Mouse (Mus musculus) liver, embryonic 11.5 days (tissue): ENCODE data around the gene Rsph3a. TPM values are rescaled to one million over a fixed set of nuclear protein-coding genes. Genes with fewer than 3 reads are reported as not detected.
A peak's percentile ranks its signal among the peaks of the same experiment; 100 is the strongest.
"Not testable (repeated sequence)": the region's sequence is repeated elsewhere in the genome, so short reads cannot be mapped to it uniquely, and the experiment has no call there.

ENCODE experiments used
- ATAC-seq: fragments of 200-750 bp; cut with Nextera tagmentation; replicated peaks from 2 replicates; pipeline ENCODE4 v1.8.0; 2017; ENCODE audit warnings: moderate number of reproducible peaks, mild to moderate bottlenecking, moderate TSS enrichment, moderate library complexity; ENCODE audit not compliant: low FRiP score
- DNase-seq: peaks from one replicate; pipeline ENCODE4 v3.0.0-alpha.2; 2017; ENCODE audit warnings: low spot score
- H3K27ac ChIP-seq: fragments of 300-500 bp; sonication (generic); 2 replicates; pipeline ENCODE4 v1.5.1; 2014; ENCODE audit warnings: mild to moderate bottlenecking, low read depth, low read length, control low read depth
- H3K27me3 ChIP-seq: fragments of 300-500 bp; sonication (generic); replicated peaks from 2 replicates; pipeline ENCODE4 v1.6.1; 2014; ENCODE audit warnings: low read length, mixed read lengths; ENCODE audit not compliant: control insufficient read depth, insufficient read depth
- H3K36me3 ChIP-seq: fragments of 300-500 bp; sonication (generic); 2 replicates; pipeline ENCODE4 v1.6.1; 2014; ENCODE audit warnings: mild to moderate bottlenecking, low read length, moderate library complexity, mixed read lengths; ENCODE audit not compliant: control insufficient read depth, insufficient read depth
- H3K4me1 ChIP-seq: fragments of 300-500 bp; sonication (generic); replicated peaks from 2 replicates; pipeline ENCODE4 v1.6.1; 2014; ENCODE audit warnings: low read length, mixed read lengths; ENCODE audit not compliant: control insufficient read depth, insufficient read depth
- H3K4me2 ChIP-seq: fragments of 300-500 bp; sonication (generic); 2 replicates; pipeline ENCODE4 v1.6.1; 2014; ENCODE audit warnings: mild to moderate bottlenecking, control low read depth, moderate library complexity
- H3K4me3 ChIP-seq: fragments of 300-500 bp; sonication (generic); 2 replicates; pipeline ENCODE4 v1.5.1; 2014; ENCODE audit warnings: low read depth, low read length, control low read depth
- H3K9ac ChIP-seq: fragments of 300-500 bp; sonication (generic); 2 replicates; pipeline ENCODE4 v1.6.1; 2014; ENCODE audit warnings: low read depth, low read length, control low read depth
- H3K9me3 ChIP-seq: fragments of 300-500 bp; sonication (generic); 2 replicates; pipeline ENCODE4 v1.6.1; 2016; ENCODE audit warnings: low read length, inconsistent platforms, mixed read lengths; ENCODE audit not compliant: control insufficient read depth
- WGBS: fragments of 180-500 bp; shearing (Covaris S2); extraction: QIAGEN DNeasy Blood & Tissue Kit; methylation state at CpG from one replicate; pipeline ENCODE4 v1.1.7; 2014; 5-methylcytosine and 5-hydroxymethylcytosine counted together
- polyA plus RNA-seq: library from polyadenylated mRNA; unstranded; fragments of >200 nt; fragmentation: Nextera tagmentation; extraction: Ambion mirVana; gene quantifications from 2 replicates; pipeline ENCODE4 v1.2.1, GENCODE M21; 2014

Gene Rsph3a
- polyA plus RNA-seq = 31.7 and 34.5 TPM in 2 replicates

- Histone ChIP-seq H3K27ac (peak within 1 kb of the TSS; percentile 82), H3K4me2 (peak within 1 kb of the TSS; percentile 70), H3K4me3 (peak within 1 kb of the TSS; percentile 58), H3K9ac (peak within 1 kb of the TSS; percentile 67)
- not testable (repeated sequence) for H3K4me1 ChIP-seq, H3K9me3 ChIP-seq, H3K27me3 ChIP-seq, H3K36me3 ChIP-seq
- DNase-seq (peak; percentile 90), ATAC-seq (peak; percentile 97)
- WGBS = 3% methylated on average over 58 of the region's 58 CpGs
Measured at GRCm38 (mm10) chr17:7945117-7946052, at the start of gene Rsph3a. Gene Rsph3a, plus strand, starts transcription at chr17:7945614.

DNA sequence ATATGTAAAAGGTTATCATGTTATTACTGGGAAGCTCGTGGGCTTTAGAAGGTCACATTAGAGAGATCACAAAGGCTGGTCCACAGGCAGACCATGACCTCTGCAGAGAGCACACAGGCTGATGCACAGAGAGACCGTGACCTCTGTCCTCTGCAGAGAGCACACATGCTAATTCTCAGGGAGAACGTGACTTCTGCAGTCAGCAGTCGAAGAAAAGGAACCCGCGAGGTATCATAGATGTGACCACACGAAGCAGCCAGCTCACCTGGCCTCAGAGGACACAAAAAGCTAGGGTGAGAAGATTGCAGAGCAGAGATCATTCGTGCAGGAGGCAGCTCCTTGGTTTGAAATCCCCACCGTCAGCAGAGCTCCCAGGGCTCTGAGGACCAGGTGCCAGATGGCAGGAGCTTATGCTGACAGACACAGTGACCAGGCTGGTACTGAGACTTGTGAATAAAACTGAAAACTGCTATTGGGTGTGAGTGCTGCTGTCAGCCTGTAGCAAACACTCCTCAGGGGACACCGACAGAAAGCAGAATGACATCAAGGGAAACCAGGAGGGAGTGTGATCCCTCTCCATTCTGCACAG lies 49.3 kb upstream of the Rsph3a start:
- Histone ChIP-seq H3K36me3 (no peaks in the 10 kb centered on the region), H3K9ac (no peak overlapping the region), H3K4me2 (no peak overlapping the region), H3K27me3 (no peaks in the 10 kb centered on the region), H3K4me3 (no peak overlapping the region), H3K4me1 (no peaks in the 10 kb centered on the region), H3K9me3 (no peaks in the 10 kb centered on the region), H3K27ac (no peak overlapping the region)
- 54% methylated on average over 10 of the region's 10 CpGs for WGBS
- ATAC-seq = no peak
- DNase-seq = no peak

- no peaks in the 10 kb centered on the region for H3K9me3 ChIP-seq
- H3K27ac ChIP-seq = no peak overlapping the region
- no peaks in the 10 kb centered on the region for H3K27me3 ChIP-seq
- no peaks in the 10 kb centered on the region for H3K36me3 ChIP-seq
- H3K4me2 ChIP-seq = peak overlapping the region; percentile 10; the same call in 1 of the 2 replicates
- no peaks in the 10 kb centered on the region for H3K4me1 ChIP-seq
- 66% methylated on average over 11 of the region's 11 CpGs for WGBS
- no peak overlapping the region for H3K9ac ChIP-seq
- no peak overlapping the region for H3K4me3 ChIP-seq
- ATAC-seq = no peak
- DNase-seq = no peak
Measured at GRCm38 (mm10) chr17:7897120-7897519, 48.3 kb upstream of the Rsph3a start.

DNA sequence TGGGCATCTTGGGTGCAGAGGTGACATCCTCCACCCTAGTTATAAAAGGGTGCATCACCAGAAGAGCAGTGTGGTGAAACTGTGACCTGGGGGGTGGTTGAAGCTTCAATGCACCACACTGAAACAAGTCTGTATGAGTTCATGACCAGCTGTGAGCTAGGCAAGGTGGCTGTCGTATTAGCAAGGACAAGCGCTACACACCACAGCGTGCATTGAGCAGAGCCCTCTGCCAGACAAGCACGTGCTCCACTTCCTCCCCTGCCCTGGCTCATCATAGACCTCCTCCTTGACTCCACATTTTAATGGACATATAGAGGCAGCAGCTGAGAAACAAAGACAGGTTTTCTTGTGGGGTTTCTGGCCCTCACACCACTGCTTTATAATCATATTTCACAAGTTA lies 47.7 kb upstream of the Rsph3a start:
- Histone ChIP-seq H3K27me3 (no peaks in the 10 kb centered on the region), H3K9me3 (no peaks in the 10 kb centered on the region), H3K4me2 (no peak overlapping the region), H3K36me3 (no peaks in the 10 kb centered on the region), H3K27ac (no peak overlapping the region), H3K4me1 (no peaks in the 10 kb centered on the region), H3K4me3 (no peak overlapping the region), H3K9ac (no peak overlapping the region)
- 74% methylated on average over 4 of the region's 4 CpGs for WGBS
- ATAC-seq (no peak), DNase-seq (no peak)

GRCm38 (mm10) chr17:7899233-7899632 lies 46.2 kb upstream of the Rsph3a start:
- 69% methylated on average over 6 of the region's 6 CpGs for WGBS
- Histone ChIP-seq H3K27ac (no peak overlapping the region), H3K4me1 (no peaks in the 10 kb centered on the region)

GRCm38 (mm10) chr17:7899961-7900360 lies 45.5 kb upstream of the Rsph3a start:
- Histone ChIP-seq H3K9ac (no peak overlapping the region), H3K4me3 (no peak overlapping the region), H3K27me3 (no peaks in the 10 kb centered on the region), H3K9me3 (no peaks in the 10 kb centered on the region), H3K27ac (no peak overlapping the region), H3K4me2 (no peak overlapping the region), H3K4me1 (no peaks in the 10 kb centered on the region), H3K36me3 (no peaks in the 10 kb centered on the region)
- DNase-seq (no peak), ATAC-seq (no peak)
- WGBS = 78% methylated on average over 4 of the region's 4 CpGs

More at GRCm38 (mm10) chr17:7899233-7899632, 46.2 kb upstream of the Rsph3a start:
- H3K4me3 ChIP-seq = no peak overlapping the region
- no peaks in the 10 kb centered on the region for H3K27me3 ChIP-seq
- H3K9ac ChIP-seq = no peak overlapping the region
- no peaks in the 10 kb centered on the region for H3K36me3 ChIP-seq
- no peaks in the 10 kb centered on the region for H3K9me3 ChIP-seq
- ATAC-seq (no peak), DNase-seq (no peak)
- no peak overlapping the region for H3K4me2 ChIP-seq

DNA sequence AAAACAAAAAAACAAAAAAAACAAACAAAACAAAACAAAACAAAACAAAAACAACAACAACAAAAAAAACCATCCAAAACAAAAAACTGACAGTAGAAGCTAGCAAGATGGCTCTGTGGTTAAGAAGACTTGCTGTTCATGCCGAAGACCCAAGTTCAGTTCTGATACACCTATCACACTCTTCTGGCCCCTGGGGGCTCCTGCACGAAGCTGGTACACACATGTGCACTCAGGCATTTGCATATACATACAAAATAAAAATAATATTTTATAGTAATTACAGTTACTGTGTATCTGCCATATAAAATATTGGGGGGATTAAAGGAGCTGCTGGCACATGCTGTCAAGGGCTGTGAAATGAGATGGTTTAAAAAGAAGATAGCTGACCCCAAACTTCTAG lies 43.9 kb upstream of the Rsph3a start:
- no peak overlapping the region for H3K9ac ChIP-seq
- H3K4me2 ChIP-seq = no peak overlapping the region
- WGBS = 78% methylated on average over 2 of the region's 2 CpGs
- ATAC-seq (no peak), DNase-seq (no peak)
- no peak overlapping the region for H3K4me3 ChIP-seq
- no peaks in the 10 kb centered on the region for H3K4me1 ChIP-seq
- no peak overlapping the region for H3K27ac ChIP-seq
- H3K27me3 ChIP-seq = no peaks in the 10 kb centered on the region
- H3K9me3 ChIP-seq = no peaks in the 10 kb centered on the region
- H3K36me3 ChIP-seq = no peaks in the 10 kb centered on the region

- WGBS = 77% methylated on average over 3 of the region's 3 CpGs
- Histone ChIP-seq H3K27me3 (no peaks in the 10 kb centered on the region), H3K9ac (no peak overlapping the region), H3K4me3 (no peak overlapping the region), H3K4me2 (no peak overlapping the region), H3K9me3 (no peaks in the 10 kb centered on the region), H3K27ac (no peak overlapping the region), H3K36me3 (no peaks in the 10 kb centered on the region), H3K4me1 (no peaks in the 10 kb centered on the region)
- DNase-seq = no peak
- no peak for ATAC-seq
Measured at GRCm38 (mm10) chr17:7902362-7902761, 43.1 kb upstream of the Rsph3a start.
